Mouse (Mus musculus) E14TG2a.4 (cell line): ENCODE measurements at regions not wholly inside any gene's neighbourhood (a gene's known extent, or its start where the extent isn't known, plus 50 kb on each side); places are given as distances from the start of the nearest gene placed in this dataset.

Experiments
- CTCF ChIP-seq: conservative IDR thresholded peaks from 2 replicates; pipeline ENCODE4 v1.5.1; 2014; ENCODE audit warnings: low read length
- POU5F1 ChIP-seq: IDR thresholded peaks from 2 replicates; pipeline ENCODE4 v1.6.1; 2014; ENCODE audit warnings: low read length, borderline replicate concordance

- TF ChIP-seq CTCF = no peak
- TF ChIP-seq POU5F1 = no peak
Observed at GRCm38 (mm10) chr7:115407889-115408288, 630.7 kb downstream of the Sox6 start.
